Mouse (Mus musculus) erythroid progenitor cell, adult 5-6 weeks (primary cell): ENCODE results near the gene Wnt11. TPM values are rescaled to one million over a fixed set of nuclear protein-coding genes. Genes with fewer than 3 reads are reported as not detected.

Experiments
- ATAC-seq: replicated peaks from 2 replicates; pipeline ENCODE4 v1.8.0; 2016; ENCODE audit warnings: moderate number of reproducible peaks, mild to moderate bottlenecking, moderate TSS enrichment, inconsistent platforms; ENCODE audit not compliant: poor library complexity, low FRiP score, severe bottlenecking
- total RNA-seq, 2 experiments: library from RNA; stranded (forward) in 1 of 2; stranded (reverse) in 1 of 2; fragments of 150-400 nt in 1 of 2; fragments of 186-747, 209-891 nt in 1 of 2; gene quantifications; 2 replicates each; pipeline versions ENCODE4 v1.2.3 to v1.2.4; 2015 to 2017; ENCODE audit warnings: low replicate concordance in 2 of 2

Gene Wnt11
- not detected in 2 replicates for total RNA-seq (2015; ENCODE audit: low replicate concordance)
- not detected in 2 replicates for total RNA-seq (2017; ENCODE audit: low replicate concordance)

- ATAC-seq: no peak
These were observed at the start of gene Wnt11 for GRCm38 (mm10) chr7:98834711-98835321. Gene Wnt11 (plus strand): TSS chr7:98835112.

DNA sequence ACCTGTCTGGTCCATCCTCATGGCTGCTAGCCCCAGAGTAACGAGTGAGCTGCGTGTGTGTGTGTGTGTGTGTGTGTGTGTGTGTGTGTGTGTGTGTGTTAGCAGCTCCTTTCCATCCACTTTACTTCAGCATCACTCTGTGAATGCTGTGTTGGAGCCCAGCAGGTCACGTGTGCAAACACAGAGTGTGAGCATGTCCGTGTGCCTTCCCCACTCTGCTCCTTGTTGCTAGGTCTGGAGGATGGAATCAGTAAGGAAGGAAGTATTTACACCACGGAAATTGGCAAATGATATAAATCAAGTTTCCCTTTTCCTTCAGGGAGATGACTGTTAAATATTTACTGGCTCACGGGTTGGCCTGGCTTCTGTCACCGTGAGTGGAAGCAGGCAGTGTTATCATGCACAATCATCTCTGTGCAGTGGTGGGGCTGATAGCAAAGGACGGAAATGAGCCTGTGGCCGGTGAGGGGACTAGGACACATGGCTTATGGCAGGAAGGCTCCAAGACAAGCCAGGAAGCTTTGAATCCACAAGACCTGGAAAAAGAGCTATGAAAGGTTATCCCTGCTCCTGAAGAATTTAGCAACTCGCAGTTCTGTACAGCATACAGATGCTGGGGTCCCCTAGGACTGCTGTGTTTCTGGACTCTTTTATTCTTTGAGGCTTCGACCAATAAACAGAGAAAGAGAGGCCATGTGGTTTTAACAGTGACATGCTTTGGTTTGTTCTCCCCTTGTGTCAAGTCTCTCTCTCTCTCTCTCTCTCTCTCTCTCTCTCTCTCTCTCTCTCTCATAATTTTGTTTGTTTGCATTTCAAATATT lies 47.9 kb upstream of the Wnt11 start:
- no peak for ATAC-seq

GRCm38 (mm10) chr7:98788721-98789120 lies 46.2 kb upstream of the Wnt11 start:
- no peak for ATAC-seq

DNA sequence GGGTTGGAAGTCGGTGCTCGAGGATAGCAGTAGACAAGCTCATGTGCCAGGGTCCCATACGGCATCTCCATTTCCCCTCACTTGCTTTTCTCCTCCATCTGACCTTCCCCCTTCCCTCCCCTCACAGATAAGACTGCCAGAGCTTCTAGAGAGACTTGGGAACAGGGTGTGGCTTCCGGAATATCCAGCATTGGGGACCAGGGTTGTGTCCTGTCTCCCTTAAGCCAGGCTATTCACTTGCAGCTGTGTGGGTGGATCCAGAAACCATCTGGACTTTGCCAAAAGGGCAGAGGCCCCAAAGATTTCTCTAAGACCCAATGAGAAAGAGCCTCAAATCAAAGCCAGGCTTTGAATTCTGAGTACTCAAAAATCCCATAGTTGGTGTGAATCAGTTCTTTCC lies 45.8 kb upstream of the Wnt11 start:
- no peak for ATAC-seq

DNA sequence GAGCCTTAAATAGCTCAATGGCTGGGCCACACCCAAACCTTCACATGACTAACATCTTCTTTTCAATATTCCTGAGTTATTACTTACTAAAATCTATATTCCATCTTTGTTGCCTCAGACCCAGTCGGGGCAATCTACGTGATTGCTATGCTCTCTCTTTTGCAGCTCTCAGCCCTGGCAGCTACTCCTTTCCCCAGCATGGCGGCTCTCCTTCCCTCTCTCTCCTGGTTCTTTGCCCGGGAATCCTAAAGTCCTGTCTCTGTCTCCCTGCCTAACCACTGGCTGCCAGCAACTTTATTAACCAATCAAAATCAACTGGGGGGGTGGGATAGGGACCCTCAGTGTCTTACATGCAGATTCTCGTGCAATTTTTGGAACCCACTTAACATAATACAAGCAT lies 43.0 kb upstream of the Wnt11 start:
- ATAC-seq: no peak

- no peak for ATAC-seq
These were observed 41.1 kb upstream of the Wnt11 start for GRCm38 (mm10) chr7:98793811-98794210.

DNA sequence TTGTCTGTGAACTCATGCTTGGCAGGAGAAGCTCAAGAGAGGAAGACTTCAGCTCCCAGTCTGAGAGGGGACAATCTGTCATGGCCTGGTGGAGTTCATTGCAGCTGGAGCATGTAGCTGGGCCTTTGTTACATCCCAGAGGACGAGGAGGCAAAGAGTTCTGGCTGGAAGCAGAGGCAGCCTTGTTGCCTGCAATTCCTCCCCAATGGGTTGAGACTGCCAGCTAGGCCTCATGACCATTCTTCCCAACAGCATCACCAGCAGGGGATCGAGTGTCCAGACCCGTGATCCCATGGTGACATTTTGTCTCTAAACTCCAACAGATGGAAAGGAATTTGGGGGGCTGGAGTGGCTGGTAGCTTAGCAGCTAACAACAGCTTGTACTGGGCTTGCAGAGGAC lies 40.5 kb upstream of the Wnt11 start:
- no peak for ATAC-seq

DNA sequence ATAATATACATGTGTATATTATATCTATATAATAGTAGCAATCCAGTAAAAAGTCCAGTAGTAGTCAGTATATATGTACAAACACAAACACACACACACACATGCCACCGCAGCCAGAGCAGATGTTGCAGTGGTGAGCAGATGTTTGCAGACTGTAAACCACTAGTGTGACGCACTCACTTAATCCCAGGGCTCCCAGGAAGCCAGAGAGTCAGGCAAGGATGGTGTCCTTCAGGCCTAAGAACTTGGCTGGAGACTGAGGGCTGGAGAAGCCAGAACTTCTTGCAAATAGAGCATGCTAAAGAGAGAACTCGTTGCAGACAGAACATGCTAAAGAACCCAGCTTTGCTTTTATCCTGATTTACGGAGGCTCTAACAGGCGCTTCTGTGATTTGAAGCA lies 39.3 kb upstream of the Wnt11 start:
- no peak for ATAC-seq

DNA sequence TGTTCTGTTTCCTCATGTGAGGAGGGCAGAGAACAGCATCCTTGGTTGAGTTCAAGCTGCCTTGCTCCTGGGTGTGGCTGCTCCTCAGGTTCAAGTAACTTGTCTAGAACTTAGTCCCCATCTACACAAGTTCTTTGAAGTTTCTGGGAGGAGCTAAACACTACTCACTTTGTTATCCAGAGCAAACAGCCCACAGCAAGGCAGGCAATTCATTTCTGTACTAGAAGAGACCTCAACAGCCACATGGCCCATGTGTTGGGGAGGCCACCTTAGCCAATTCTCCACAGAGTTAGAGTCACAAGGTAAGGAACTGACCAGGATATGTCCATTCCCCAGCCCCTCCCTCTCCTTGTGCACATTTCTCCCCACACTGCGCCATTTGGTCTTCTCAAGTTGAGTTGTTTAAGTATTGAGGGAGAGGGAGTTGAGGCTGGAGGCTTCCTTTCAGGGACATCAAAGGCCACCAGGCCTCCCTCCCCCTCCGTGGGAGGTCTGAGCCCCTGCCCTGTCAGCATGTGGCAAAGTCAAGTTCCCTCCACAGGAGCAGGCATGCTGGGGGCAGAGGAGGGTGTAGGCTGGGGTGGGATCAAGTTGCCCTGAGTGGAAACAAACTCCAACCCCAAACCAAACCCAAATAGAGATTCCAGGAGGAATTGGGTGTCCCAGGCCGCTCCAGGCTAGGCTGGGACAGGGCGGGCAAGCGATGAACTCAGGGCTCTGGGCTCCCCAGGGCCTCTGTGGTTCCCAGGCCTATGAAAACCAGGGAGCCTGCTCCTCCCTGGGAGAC lies 37.4 kb upstream of the Wnt11 start:
- no peak for ATAC-seq

- ATAC-seq: no peak
These were observed 36.8 kb upstream of the Wnt11 start for GRCm38 (mm10) chr7:98798134-98798417.

DNA sequence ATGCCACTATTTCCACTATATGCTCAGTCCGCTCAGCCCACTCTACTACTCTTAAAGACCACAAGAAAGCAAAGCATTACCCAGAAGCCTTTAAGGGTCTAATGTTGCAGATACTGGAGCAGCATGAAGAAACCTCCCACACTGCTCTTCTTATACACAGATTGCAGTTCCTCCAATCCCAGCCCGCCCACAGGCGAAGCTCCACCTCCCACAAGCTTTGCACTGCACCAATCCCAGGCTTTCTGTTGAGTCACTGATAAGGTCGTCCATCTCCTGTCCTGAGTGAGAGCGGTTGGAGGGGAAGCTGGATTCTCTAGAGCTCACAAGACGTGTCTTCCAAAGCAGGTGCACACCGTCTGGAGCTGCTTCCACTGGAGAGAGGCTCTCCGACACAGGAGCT lies 34.5 kb upstream of the Wnt11 start:
- ATAC-seq: no peak

- no peak for ATAC-seq
These were observed 33.8 kb upstream of the Wnt11 start for GRCm38 (mm10) chr7:98801086-98801485.

DNA sequence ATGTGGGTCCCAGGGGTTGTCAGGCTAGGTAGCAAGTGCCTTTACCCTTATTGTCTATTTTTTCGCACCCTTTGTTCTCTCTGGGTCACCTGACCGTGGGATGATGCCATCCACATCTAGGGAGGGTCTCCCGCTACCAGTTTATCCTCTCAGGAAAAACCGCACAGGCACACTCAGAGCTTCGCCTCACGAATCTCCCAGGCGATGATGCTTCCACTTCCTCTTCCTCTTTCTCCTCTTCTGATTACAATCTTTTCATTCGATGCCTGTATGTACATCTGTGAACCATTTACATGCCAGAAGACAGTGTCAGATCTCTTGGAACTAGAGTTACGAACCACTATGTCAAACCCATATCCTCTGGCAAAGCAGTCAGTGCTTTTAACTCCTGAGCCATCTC lies 31.7 kb upstream of the Wnt11 start:
- ATAC-seq: no peak

DNA sequence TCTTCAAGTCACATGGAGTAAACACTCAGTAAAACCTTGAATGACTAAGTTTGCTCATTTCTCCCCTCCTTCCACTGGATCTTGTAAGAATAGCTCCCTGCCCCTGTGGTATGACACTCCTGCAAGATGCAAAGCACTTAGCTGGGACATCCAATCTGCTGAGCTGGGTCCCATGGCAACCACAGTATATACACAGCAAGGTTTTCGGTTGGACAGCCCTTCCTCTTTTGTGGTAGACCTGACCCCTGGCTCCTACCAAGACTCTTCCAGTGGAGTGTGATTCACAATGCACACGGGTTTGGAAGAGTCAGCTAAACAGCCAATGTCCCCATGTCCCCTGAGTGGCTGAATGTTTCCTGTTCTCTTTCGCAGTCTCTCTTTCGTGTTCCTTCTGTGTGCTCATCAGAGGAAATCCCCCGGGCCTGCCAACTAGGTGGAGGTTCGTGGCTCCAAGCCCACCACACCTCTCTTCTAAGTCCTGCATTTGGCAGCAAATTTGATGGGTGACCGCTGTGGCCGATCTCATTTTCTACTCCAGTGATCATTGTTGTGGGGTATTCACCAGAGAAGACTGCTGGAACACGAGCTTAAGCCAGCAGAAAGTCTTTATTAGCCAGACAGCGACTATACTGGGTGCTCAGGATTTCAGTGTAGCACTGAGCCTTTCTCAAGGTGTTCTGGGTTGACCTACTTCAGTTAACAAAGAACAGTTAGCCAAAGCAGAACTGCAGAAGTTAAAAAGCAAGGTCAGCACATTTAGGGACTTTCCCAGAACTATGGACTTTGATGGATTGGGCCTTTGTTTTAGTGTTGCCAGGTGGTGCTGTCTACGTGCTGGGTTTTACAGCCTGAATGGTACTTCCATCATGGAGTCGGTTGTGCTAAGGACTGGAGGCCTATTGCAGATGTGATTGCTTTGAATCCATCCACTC lies 29.8 kb upstream of the Wnt11 start:
- no peak for ATAC-seq

DNA sequence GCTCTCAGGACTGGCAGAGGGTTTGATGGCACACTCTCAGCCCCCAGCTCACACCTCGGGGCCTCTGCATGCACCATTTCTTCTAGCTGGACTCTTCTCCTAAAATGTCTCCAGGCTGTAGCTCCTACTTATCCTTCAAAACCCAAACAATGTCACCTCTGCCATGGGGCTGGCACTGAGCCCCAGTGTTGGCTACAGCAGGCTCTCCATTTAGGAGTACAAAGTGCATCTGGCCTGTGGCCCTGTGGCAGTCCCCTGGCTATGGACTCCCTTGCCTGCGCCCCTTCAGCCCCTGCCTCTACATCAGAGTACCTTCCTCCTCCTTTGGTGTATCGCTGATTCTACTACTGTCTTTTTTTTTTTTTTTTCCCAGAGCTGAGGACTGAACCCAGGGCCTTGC lies 28.0 kb upstream of the Wnt11 start:
- no peak for ATAC-seq

- ATAC-seq: no peak
These were observed 25.5 kb upstream of the Wnt11 start for GRCm38 (mm10) chr7:98809372-98809771.

- ATAC-seq: no peak
These were observed 24.3 kb upstream of the Wnt11 start for GRCm38 (mm10) chr7:98810619-98811018.

DNA sequence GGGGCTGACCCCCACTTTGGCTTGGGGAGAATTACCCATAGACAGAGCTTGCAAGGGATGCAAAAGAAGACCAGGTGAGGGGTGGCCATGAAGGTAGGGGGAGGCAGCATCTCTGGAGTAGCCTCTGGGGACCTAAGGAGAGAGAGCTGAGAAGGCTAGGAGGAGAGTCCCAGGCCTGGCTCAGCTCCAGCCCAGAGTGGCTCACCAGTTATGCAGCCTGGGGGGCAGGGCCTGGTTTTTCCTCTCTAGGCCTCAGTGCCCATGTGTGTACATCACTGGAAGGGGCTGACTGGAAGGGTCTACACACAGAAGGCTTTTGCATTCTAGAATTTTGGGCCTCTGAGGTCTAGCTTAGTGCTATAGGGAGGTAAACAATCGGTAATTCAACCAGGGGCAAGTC lies 14.4 kb upstream of the Wnt11 start:
- no peak for ATAC-seq

GRCm38 (mm10) chr7:98822881-98823280 lies 12.0 kb upstream of the Wnt11 start:
- no peak for ATAC-seq
